Mouse (Mus musculus): Measurements from ENCODE around the gene Rxra.

Gene Rxra

GRCm38 (mm10) chr2:27743863-27744611 lies 67.8 kb downstream of the Rxra start:
- DNase-seq = no peak

GRCm38 (mm10) chr2:27744612-27745351 lies 68.5 kb downstream of the Rxra start:
- peak; percentile 80 for DNase-seq

GRCm38 (mm10) chr2:27745673-27746620 lies 69.7 kb downstream of the Rxra start:
- DNase-seq = peak; percentile 68

GRCm38 (mm10) chr2:27746854-27747253 lies 70.6 kb downstream of the Rxra start:
- no peak for DNase-seq

- DNase-seq = no peak
Measured at GRCm38 (mm10) chr2:27748984-27749383, 72.7 kb downstream of the Rxra start.

GRCm38 (mm10) chr2:27750399-27751134 lies 74.3 kb downstream of the Rxra start:
- DNase-seq = no peak

GRCm38 (mm10) chr2:27751135-27751519 lies 74.9 kb downstream of the Rxra start:
- peak; percentile 55 for DNase-seq

- DNase-seq = no peak
Measured at GRCm38 (mm10) chr2:27751803-27752202, 75.6 kb downstream of the Rxra start.

GRCm38 (mm10) chr2:27754094-27754493 lies 77.9 kb downstream of the Rxra start:
- DNase-seq = no peak

- peak; percentile 66 for DNase-seq
Measured at GRCm38 (mm10) chr2:27755986-27756641, 79.9 kb downstream of the Rxra start.

GRCm38 (mm10) chr2:27758414-27759301 lies 82.4 kb downstream of the Rxra start:
- DNase-seq = peak; percentile 97

GRCm38 (mm10) chr2:27759431-27759830 lies 83.2 kb downstream of the Rxra start:
- no peak for DNase-seq

GRCm38 (mm10) chr2:27761260-27761995 lies 85.2 kb downstream of the Rxra start:
- no peak for DNase-seq

GRCm38 (mm10) chr2:27761996-27762340 lies 85.7 kb downstream of the Rxra start:
- no peak for DNase-seq

GRCm38 (mm10) chr2:27762509-27762908 lies 86.3 kb downstream of the Rxra start:
- no peak for DNase-seq

GRCm38 (mm10) chr2:27762920-27763780 lies 86.9 kb downstream of the Rxra start:
- no peak for DNase-seq

GRCm38 (mm10) chr2:27764256-27764936 lies 88.2 kb downstream of the Rxra start:
- no peak for DNase-seq

GRCm38 (mm10) chr2:27764937-27765319 lies 88.7 kb downstream of the Rxra start:
- peak; percentile 94 for DNase-seq

GRCm38 (mm10) chr2:27767773-27768172 lies 91.5 kb downstream of the Rxra start:
- DNase-seq = no peak
